Mouse (Mus musculus) intestine, postnatal 0 days (tissue): Measurements from ENCODE around the gene Lipa. TPM values are rescaled to one million over a fixed set of nuclear protein-coding genes. Genes with fewer than 3 reads are reported as not detected.

Experiments
- ATAC-seq: fragments of 200-750 bp; cut with Nextera tagmentation; 2 replicates; pipeline ENCODE4 v1.8.0; 2017; ENCODE audit warnings: mild to moderate bottlenecking, moderate TSS enrichment, moderate library complexity
- H3K27ac ChIP-seq: fragments of 300-500 bp; sonication (generic); 2 replicates; pipeline ENCODE4 v1.5.1; 2014; ENCODE audit warnings: mild to moderate bottlenecking, low read depth, low read length, moderate library complexity
- H3K27me3 ChIP-seq: fragments of 300-500 bp; sonication (generic); replicated peaks from 2 replicates; pipeline ENCODE4 v1.6.1; 2014; ENCODE audit warnings: low read length, mixed read lengths; ENCODE audit not compliant: control insufficient read depth, insufficient read depth
- H3K36me3 ChIP-seq: fragments of 300-500 bp; sonication (generic); 2 replicates; pipeline ENCODE4 v1.6.1; 2014; ENCODE audit warnings: mild to moderate bottlenecking, moderate library complexity; ENCODE audit not compliant: control insufficient read depth, insufficient read depth
- H3K4me1 ChIP-seq: fragments of 300-500 bp; sonication (generic); replicated peaks from 2 replicates; pipeline ENCODE4 v1.6.1; 2014; ENCODE audit warnings: antibody characterized with exemption, low read length, mixed read lengths; ENCODE audit not compliant: control insufficient read depth, insufficient read depth
- H3K4me2 ChIP-seq: fragments of 300-500 bp; sonication (generic); replicated peaks from 2 replicates; pipeline ENCODE4 v1.6.1; 2014; ENCODE audit warnings: low read depth, mild to moderate bottlenecking, moderate library complexity
- H3K4me3 ChIP-seq: fragments of 300-500 bp; sonication (generic); 2 replicates; pipeline ENCODE4 v1.5.1; 2014; ENCODE audit warnings: low read depth, low read length
- H3K9ac ChIP-seq: fragments of 300-500 bp; sonication (generic); 2 replicates; pipeline ENCODE4 v1.6.1; 2014; ENCODE audit warnings: mild to moderate bottlenecking, low read depth, low read length
- H3K9me3 ChIP-seq: fragments of 300-500 bp; sonication (generic); 2 replicates; pipeline ENCODE4 v1.6.1; 2016; ENCODE audit warnings: mixed run types; ENCODE audit not compliant: control insufficient read depth
- CTCF ChIP-seq: sonication (generic); IDR thresholded peaks from 2 replicates; pipeline ENCODE4 v1.5.1; 2016; ENCODE audit warnings: low read depth, mild to moderate bottlenecking, control low read depth, antibody characterized with exemption, moderate library complexity
- WGBS: fragments of 180-500 bp; shearing (Covaris S2); extraction: QIAGEN DNeasy Blood & Tissue Kit; methylation state at CpG from one replicate; pipeline ENCODE4 v1.1.7; 2014; 5-methylcytosine and 5-hydroxymethylcytosine counted together
- polyA plus RNA-seq: library from polyadenylated mRNA; unstranded; fragments of >200 nt; fragmentation: Nextera tagmentation; extraction: Ambion mirVana; gene quantifications from 2 replicates; pipeline ENCODE4 v1.2.1, GENCODE M21; 2015

Gene Lipa
- polyA plus RNA-seq, 1 experiment from 2014 or later, result 206 TPM

DNA sequence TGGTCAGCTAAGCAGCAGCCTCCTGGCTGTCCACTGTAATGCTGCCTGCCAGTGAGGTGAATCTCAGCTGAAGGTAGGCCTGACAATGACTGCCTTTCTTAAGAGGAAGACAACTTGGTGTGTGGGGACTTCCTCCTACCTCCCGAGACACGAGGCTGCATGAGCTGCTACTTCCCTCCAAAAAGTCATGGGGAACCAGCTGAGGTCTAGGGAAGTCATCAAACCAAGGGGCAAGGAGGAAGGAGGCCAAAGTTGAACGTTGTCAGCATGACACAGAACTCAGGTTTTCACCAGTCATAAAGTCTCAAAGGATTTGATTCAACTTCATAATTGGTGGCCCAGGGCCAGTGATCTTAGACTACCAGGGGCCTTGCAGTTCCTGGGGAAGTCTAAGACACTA, 11.6 kb downstream of the Lipa start:
- H3K36me3 ChIP-seq, result 0 out of 2 replicates have a peak, but pooled peaks cover 2% of the 10 kb centered on the region
- no peak for TF ChIP-seq CTCF
- H3K4me3 ChIP-seq, result no peak overlapping the region
- 80% methylated on average over 3 of the region's 3 CpGs for WGBS
- no peaks in the 10 kb centered on the region; the same call in none of the 2 replicates for H3K4me1 ChIP-seq
- H3K9ac ChIP-seq, result no peak overlapping the region
- H3K9me3 ChIP-seq, result no peaks in the 10 kb centered on the region
- no peak overlapping the region for H3K4me2 ChIP-seq
- H3K27me3 ChIP-seq, result no peaks in the 10 kb centered on the region
- ATAC-seq, result no peak
- peak overlapping the region; percentile 84 for H3K27ac ChIP-seq

GRCm38 (mm10) chr19:34511528-34511927, 15.7 kb downstream of the Lipa start:
- H3K4me3 ChIP-seq, result no peak overlapping the region
- peaks cover 20% of the 10 kb centered on the region for H3K36me3 ChIP-seq
- no peaks in the 10 kb centered on the region; the same call in 1 of the 2 replicates for H3K4me1 ChIP-seq
- H3K4me2 ChIP-seq, result no peak overlapping the region
- 42% methylated on average over 8 of the region's 8 CpGs for WGBS
- peak; percentile 53; the same call in 1 of the 2 replicates for ATAC-seq
- H3K9me3 ChIP-seq, result no peaks in the 10 kb centered on the region
- no peak for TF ChIP-seq CTCF
- no peak overlapping the region for H3K9ac ChIP-seq
- peak overlapping the region; percentile 50; the same call in 1 of the 2 replicates for H3K27ac ChIP-seq
- no peaks in the 10 kb centered on the region for H3K27me3 ChIP-seq

DNA sequence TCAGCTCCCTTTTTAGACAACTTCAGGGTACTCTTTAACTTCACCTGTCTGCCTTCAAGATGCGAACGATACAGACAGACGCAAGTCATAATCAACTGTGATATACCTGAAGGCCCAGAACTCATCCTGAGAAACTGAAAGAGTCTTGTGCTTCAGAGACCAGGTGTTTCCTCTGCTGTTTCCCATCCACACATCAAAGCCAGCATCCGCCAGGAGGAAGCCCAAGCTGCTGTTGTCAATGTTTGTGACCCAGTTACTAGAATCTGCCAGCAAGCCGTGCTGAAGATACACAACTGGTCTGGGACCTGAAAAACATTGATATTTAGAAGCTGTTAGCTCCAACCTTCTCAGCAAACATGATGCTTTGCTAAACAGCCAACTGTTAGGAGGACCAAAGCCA, 16.6 kb downstream of the Lipa start:
- no peak for TF ChIP-seq CTCF
- Histone ChIP-seq H3K4me3 (no peak overlapping the region), H3K4me1 (no peaks in the 10 kb centered on the region), H3K27ac (0 out of 2 replicates have a peak overlapping the region, but pooled peaks have one; percentile 50), H3K27me3 (no peaks in the 10 kb centered on the region), H3K36me3 (peaks cover 23% of the 10 kb centered on the region), H3K9ac (no peak overlapping the region), H3K4me2 (no peak overlapping the region), H3K9me3 (no peaks in the 10 kb centered on the region)
- 58% methylated on average over 5 of the region's 5 CpGs for WGBS
- no peak for ATAC-seq

DNA sequence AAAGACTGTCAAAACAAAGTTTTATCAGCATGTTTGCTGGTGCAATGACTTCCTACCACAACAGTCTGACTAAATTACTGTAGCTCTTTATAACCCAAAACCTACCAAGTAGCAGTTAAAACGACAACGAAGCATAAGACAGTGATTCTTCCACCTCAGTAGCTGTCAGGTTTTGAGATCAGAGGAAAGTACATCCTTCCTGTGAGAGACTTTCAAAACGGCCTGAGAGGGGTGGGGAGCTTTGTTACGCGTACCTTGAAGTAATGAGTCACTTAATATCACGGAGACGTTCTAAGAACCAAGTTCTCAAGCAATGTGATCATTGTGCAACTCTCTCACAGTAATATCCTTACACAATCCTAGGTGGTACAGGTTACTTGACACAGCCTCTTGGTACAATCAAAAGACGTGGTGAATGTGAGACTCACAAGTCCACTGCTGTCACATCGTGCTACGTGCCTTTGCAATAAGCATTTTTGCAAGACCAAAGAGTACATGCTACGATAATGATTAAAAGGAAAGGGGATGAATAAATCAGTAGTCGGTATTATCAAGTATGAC, 22.0 kb downstream of the Lipa start:
- H3K4me1 ChIP-seq, result no peaks in the 10 kb centered on the region
- 62% methylated on average over 12 of the region's 12 CpGs for WGBS
- no peaks in the 10 kb centered on the region for H3K27me3 ChIP-seq
- H3K4me2 ChIP-seq, result no peak overlapping the region
- H3K27ac ChIP-seq, result peak overlapping the region; percentile 70; the same call in 1 of the 2 replicates
- H3K36me3 ChIP-seq, result peaks cover 26% of the 10 kb centered on the region
- no peak overlapping the region for H3K4me3 ChIP-seq
- H3K9ac ChIP-seq, result no peak overlapping the region
- ATAC-seq, result peak; percentile 70
- no peaks in the 10 kb centered on the region for H3K9me3 ChIP-seq
- TF ChIP-seq CTCF, result no peak

- Histone ChIP-seq H3K36me3 (peaks cover 20% of the 10 kb centered on the region), H3K9ac (no peak overlapping the region), H3K27me3 (no peaks in the 10 kb centered on the region), H3K27ac (no peak overlapping the region), H3K4me1 (0 out of 2 replicates have a peak, but pooled peaks cover 6% of the 10 kb centered on the region), H3K9me3 (no peaks in the 10 kb centered on the region), H3K4me2 (no peak overlapping the region), H3K4me3 (no peak overlapping the region)
- 42% methylated on average over 4 of the region's 4 CpGs for WGBS
- ATAC-seq, result peak; percentile 68
- TF ChIP-seq CTCF, result peak; percentile 86
Observed at GRCm38 (mm10) chr19:34500763-34501162, 26.5 kb downstream of the Lipa start.

DNA sequence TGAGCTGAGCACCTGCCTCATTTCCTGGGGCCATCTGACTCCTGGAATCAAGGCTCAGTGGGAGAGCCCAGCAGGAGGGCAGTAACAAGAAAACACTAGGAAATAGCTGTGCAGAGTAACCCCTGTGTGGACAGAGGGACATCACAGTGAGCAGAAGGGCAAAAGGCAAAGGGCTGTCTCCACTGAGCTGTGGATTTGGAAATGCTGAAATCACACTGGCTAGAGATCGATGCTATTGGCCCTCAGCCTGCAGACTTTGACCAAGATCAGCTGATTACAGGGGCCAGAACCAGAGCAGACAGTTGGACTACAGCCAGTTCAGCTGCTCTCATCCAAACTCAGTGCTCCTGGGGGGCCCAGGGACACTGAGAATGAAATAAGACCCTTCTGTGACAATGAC, 30.9 kb downstream of the Lipa start:
- ATAC-seq, result peak; percentile 60
- Histone ChIP-seq H3K4me1 (0 out of 2 replicates have a peak, but pooled peaks cover 6% of the 10 kb centered on the region), H3K9me3 (no peaks in the 10 kb centered on the region), H3K27ac (peak overlapping the region; percentile 50; the same call in 1 of the 2 replicates), H3K36me3 (peaks cover 28% of the 10 kb centered on the region), H3K27me3 (no peaks in the 10 kb centered on the region), H3K4me2 (no peak overlapping the region), H3K4me3 (no peak overlapping the region), H3K9ac (no peak overlapping the region)
- TF ChIP-seq CTCF, result no peak
- 43% methylated on average over 1 of the region's 1 CpGs for WGBS
